12 mouse cellular contexts compared by ENCODE assay signal in the genomic region with DNA sequence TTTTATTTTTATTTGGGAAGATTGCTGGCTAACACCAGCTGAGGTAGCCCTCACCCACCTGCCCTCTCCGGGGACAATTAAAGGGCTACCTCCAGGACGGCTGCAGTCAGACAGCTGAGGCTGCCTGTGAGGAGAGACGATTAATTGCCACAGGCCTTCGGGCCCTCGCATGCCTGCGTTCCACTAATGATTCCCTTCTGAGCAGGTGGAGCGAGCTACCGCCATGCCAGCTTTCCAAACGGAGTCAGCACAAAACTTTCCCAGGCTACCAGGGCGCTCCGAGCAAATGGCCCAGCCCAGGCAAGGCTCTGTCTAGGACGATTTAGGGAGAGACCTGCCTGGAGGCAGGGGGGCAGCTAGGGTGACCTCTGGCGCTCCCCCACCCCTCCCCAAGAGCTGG. TPM values are rescaled to one million over a fixed set of nuclear protein-coding genes. Genes with fewer than 3 reads are reported as not detected.
DNase-seq lines count a peak whose midpoint lies in the region; ATAC-seq lines count a peak whose summit lies in the region.
"Had no signal": no experiment of that assay in that cellular context is flagged by ENCODE, and none has a peak within 500 bp of the region (broad histone marks: within the 10 kb centered on the region; RNA-seq: fewer than 3 reads in every experiment).

No protein-coding gene starts in this region.

- no peaks in the 10 kb centered on the region for H3K36me3 ChIP-seq in embryonic facial prominence, embryonic 12.5 days
- H3K36me3 ChIP-seq in hindbrain, embryonic 14.5 days (replicated peaks; ENCODE audit: control insufficient read depth, insufficient read depth), result no peaks in the 10 kb centered on the region
- H3K36me3 ChIP-seq in midbrain, embryonic 14.5 days (ENCODE audit: control insufficient read depth, insufficient read depth, low read length), result no peaks in the 10 kb centered on the region

- 0 out of 2 replicates have a peak overlapping the region, but pooled peaks have one; percentile 30 for H3K27ac ChIP-seq in embryonic facial prominence, embryonic 12.5 days
- H3K27ac ChIP-seq in hindbrain, embryonic 14.5 days, result peak overlapping the region; percentile 26
- peak overlapping the region; percentile 66 for H3K27ac ChIP-seq in midbrain, embryonic 14.5 days (replicated peaks; ENCODE audit: low read depth, low read length)

- ATAC-seq in embryonic facial prominence, embryonic 12.5 days (ENCODE audit: insufficient number of reproducible peaks, insufficient read depth, low FRiP score, low TSS enrichment), result 0 out of 2 replicates have a peak, but pooled peaks have one; percentile 41
- ATAC-seq in hindbrain, embryonic 14.5 days (ENCODE audit: low FRiP score), result peak; percentile 53
- peak; percentile 80; the same call in 1 of the 2 replicates for ATAC-seq in midbrain, embryonic 14.5 days (ENCODE audit: low FRiP score, low TSS enrichment)
- no peak for ATAC-seq in megakaryocyte, adult 5-6 weeks (ENCODE audit: poor library complexity, severe bottlenecking)

- H3K4me1 ChIP-seq in embryonic facial prominence, embryonic 12.5 days, result no peaks in the 10 kb centered on the region
- peaks cover 18% of the 10 kb centered on the region for H3K4me1 ChIP-seq in hindbrain, embryonic 14.5 days (replicated peaks; ENCODE audit: control insufficient read depth, insufficient read depth, low read length)
- peaks cover 16% of the 10 kb centered on the region for H3K4me1 ChIP-seq in midbrain, embryonic 14.5 days (ENCODE audit: control insufficient read depth, insufficient read depth, low read length)

- no peak overlapping the region for H3K4me2 ChIP-seq in embryonic facial prominence, embryonic 12.5 days (replicated peaks)
- 0 out of 2 replicates have a peak overlapping the region, but pooled peaks have one; percentile 45 for H3K4me2 ChIP-seq in hindbrain, embryonic 14.5 days (replicated peaks)
- peak overlapping the region; percentile 40 for H3K4me2 ChIP-seq in midbrain, embryonic 14.5 days (ENCODE audit: low read length)

- no peaks in the 10 kb centered on the region for H3K9me3 ChIP-seq in embryonic facial prominence, embryonic 12.5 days
- no peaks in the 10 kb centered on the region for H3K9me3 ChIP-seq in hindbrain, embryonic 14.5 days (ENCODE audit: control insufficient read depth, low read length)
- no peaks in the 10 kb centered on the region for H3K9me3 ChIP-seq in midbrain, embryonic 14.5 days (ENCODE audit: control insufficient read depth, low read length)

- H3K27me3 ChIP-seq in embryonic facial prominence, embryonic 12.5 days, result no peaks in the 10 kb centered on the region
- H3K27me3 ChIP-seq in hindbrain, embryonic 14.5 days (ENCODE audit: control insufficient read depth, insufficient read depth, low read length), result no peaks in the 10 kb centered on the region
- H3K27me3 ChIP-seq in midbrain, embryonic 14.5 days (ENCODE audit: control insufficient read depth, insufficient read depth, low read length), result no peaks in the 10 kb centered on the region

- peak; percentile 23 for DNase-seq in embryo, embryonic 10.5 days (ENCODE audit: low spot score)
- DNase-seq in hindbrain, embryonic 14.5 days (ENCODE audit: low spot score), result no peak
- DNase-seq in midbrain, embryonic 14.5 days, result peak; percentile 68
- DNase-seq in left cerebral cortex, adult 8-10 months (ENCODE audit: low spot score in 2 of 2), result no peak
- no peak for DNase-seq in testis, postnatal 14 days (ENCODE audit: low spot score)
- DNase-seq: heart, postnatal 36 days; kidney, postnatal 25 days; lung, adult 2 months; right cerebral cortex, postnatal 25 days; thymus, postnatal 4 days had no signal

- H3K4me3 ChIP-seq in embryonic facial prominence, embryonic 12.5 days, result no peak overlapping the region
- no peak overlapping the region for H3K4me3 ChIP-seq in hindbrain, embryonic 14.5 days (replicated peaks; ENCODE audit: low read length)
- H3K4me3 ChIP-seq in midbrain, embryonic 14.5 days (replicated peaks; ENCODE audit: low read depth, low read length), result no peak overlapping the region

- WGBS in embryonic facial prominence, embryonic 12.5 days, result 42% methylated on average over 13 of the region's 13 CpGs
- 20% methylated on average over 13 of the region's 13 CpGs for WGBS in hindbrain, embryonic 14.5 days
- 24% methylated on average over 13 of the region's 13 CpGs for WGBS in midbrain, embryonic 14.5 days

- no peak overlapping the region for H3K9ac ChIP-seq in embryonic facial prominence, embryonic 12.5 days
- H3K9ac ChIP-seq in hindbrain, embryonic 14.5 days, result no peak overlapping the region
- no peak overlapping the region for H3K9ac ChIP-seq in midbrain, embryonic 14.5 days (replicated peaks; ENCODE audit: low read length)

RNA-seq across cellular contexts. Expression of gene Aktip, which starts 28.2 kb away (rescaled TPM):
- polyA plus RNA-seq in embryonic facial prominence, embryonic 12.5 days (2016; fragmentation: Nextera tagmentation; extraction: Ambion mirVana), result 57.3 and 59.4 TPM in 2 replicates
- polyA plus RNA-seq in hindbrain, embryonic 14.5 days (2014; fragmentation: Nextera tagmentation; extraction: Ambion mirVana), result 118 and 139 TPM in 2 replicates
- 131 and 143 TPM in 2 replicates for polyA plus RNA-seq in midbrain, embryonic 14.5 days (2014; fragmentation: Nextera tagmentation; extraction: Ambion mirVana)
- 10.8 and 11.3 TPM in 2 replicates for total RNA-seq in megakaryocyte, adult 5-6 weeks (2015)
- total RNA-seq in megakaryocyte, adult 5-6 weeks (2017), result 14.1 and 15.0 TPM in 2 replicates
- total RNA-seq in left cerebral cortex, adult 8-10 months (2022), result 100 to 1,000 TPM; 125 to 139 (median 126) TPM

Comparison
In these comparisons a context has a peak if more than half of its experiments do, and no peak if none do; other contexts are left out.
1. DNase-seq: peak in embryo, embryonic 10.5 days (single experiment) and midbrain, embryonic 14.5 days (single experiment); none in hindbrain, embryonic 14.5 days (single experiment), left cerebral cortex, adult 8-10 months (0 of 2) and testis, postnatal 14 days (single experiment).
2. Peak in every context shown above with its lines, with median percentiles within 50 percentile points of each other: H3K27ac ChIP-seq.